Mouse (Mus musculus) forebrain, embryonic 15.5 days (tissue): Measurements from ENCODE around the gene Eno2. TPM values are rescaled to one million over a fixed set of nuclear protein-coding genes. Genes with fewer than 3 reads are reported as not detected.

Experiments used
- ATAC-seq: fragments of 200-750 bp; cut with Nextera tagmentation; replicated peaks from 2 replicates; pipeline ENCODE4 v1.8.0; 2017; ENCODE audit warnings: mild to moderate bottlenecking, moderate TSS enrichment, moderate library complexity
- H3K27ac ChIP-seq: fragments of 300-500 bp; sonication (generic); replicated peaks from 2 replicates; pipeline ENCODE4 v1.5.1; 2015; ENCODE audit warnings: mild to moderate bottlenecking, inconsistent platforms
- H3K27me3 ChIP-seq: fragments of 300-500 bp; sonication (generic); 2 replicates; pipeline ENCODE4 v1.6.1; 2015; ENCODE audit warnings: inconsistent platforms
- H3K36me3 ChIP-seq: fragments of 300-500 bp; sonication (generic); 2 replicates; pipeline ENCODE4 v1.6.1; 2015; ENCODE audit warnings: mild to moderate bottlenecking, inconsistent platforms
- H3K4me1 ChIP-seq: fragments of 300-500 bp; sonication (generic); 2 replicates; pipeline ENCODE4 v1.6.1; 2015; ENCODE audit warnings: inconsistent platforms
- H3K4me2 ChIP-seq: fragments of 300-500 bp; sonication (generic); replicated peaks from 2 replicates; pipeline ENCODE4 v1.6.1; 2015; ENCODE audit warnings: mild to moderate bottlenecking, inconsistent platforms
- H3K4me3 ChIP-seq: fragments of 300-500 bp; sonication (generic); 2 replicates; pipeline ENCODE4 v1.5.1; 2015; ENCODE audit warnings: mild to moderate bottlenecking, inconsistent platforms
- H3K9ac ChIP-seq: fragments of 300-500 bp; sonication (generic); replicated peaks from 2 replicates; pipeline ENCODE4 v1.6.1; 2015; ENCODE audit warnings: mild to moderate bottlenecking, inconsistent platforms
- H3K9me3 ChIP-seq: fragments of 300-500 bp; sonication (generic); 2 replicates; pipeline ENCODE4 v1.6.1; 2016; ENCODE audit warnings: inconsistent platforms
- WGBS: fragments of 180-500 bp; shearing (Covaris S2); methylation state at CpG from one replicate; pipeline ENCODE4 v1.1.7; 2015; ENCODE audit warnings: mixed read lengths; 5-methylcytosine and 5-hydroxymethylcytosine counted together
- polyA plus RNA-seq: library from polyadenylated mRNA; unstranded; fragments of >200 nt; fragmentation: Nextera tagmentation; extraction: Ambion mirVana; gene quantifications from 2 replicates; pipeline ENCODE4 v1.2.1, GENCODE M21; 2015

The Eno2 gene
- polyA plus RNA-seq, 1 experiment from 2014 or later = 44.2 TPM

DNA sequence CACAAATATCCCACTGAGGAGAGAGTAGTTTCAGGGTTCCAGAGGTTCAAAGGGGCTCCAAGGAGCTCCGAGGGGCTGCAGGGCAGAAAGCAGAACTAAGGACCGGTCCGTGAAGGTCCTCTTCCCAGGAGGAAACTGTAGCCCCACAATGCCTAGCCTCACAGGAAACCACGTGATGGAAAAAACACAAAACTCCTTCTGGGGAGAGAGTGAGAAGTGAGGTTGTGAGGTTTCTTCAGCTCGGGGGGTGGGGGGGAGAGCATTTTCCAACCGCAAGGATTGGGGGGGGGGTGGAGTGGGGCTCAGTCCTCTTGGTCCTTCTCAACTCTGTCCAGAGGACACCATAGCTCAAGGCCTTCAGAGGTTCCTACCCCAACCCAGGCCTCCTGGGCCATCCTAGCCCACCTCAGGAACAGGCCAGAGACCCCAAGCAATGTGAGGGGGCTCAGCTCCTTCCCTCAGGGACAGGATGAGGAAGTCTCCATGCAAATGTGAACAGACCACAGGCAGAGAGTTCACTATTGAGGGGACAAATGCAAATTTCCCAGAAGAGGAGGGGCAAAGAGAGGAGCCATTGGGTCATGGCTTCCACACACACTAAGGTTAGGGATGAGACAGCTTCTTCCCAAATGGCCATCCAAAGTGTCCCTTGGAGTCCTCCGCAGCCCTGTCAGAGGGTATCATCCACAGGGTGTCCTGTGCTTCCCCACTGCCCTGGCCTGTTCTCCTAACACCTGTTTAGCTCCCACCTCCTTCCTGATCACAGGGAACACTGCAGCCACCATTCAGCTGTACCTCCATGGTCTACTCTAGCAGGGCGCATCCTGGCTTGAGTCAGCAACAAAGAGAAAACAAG, 39.4 kb downstream of the Eno2 start:
- ATAC-seq = no peak
- no peak overlapping the region for H3K9ac ChIP-seq

DNA sequence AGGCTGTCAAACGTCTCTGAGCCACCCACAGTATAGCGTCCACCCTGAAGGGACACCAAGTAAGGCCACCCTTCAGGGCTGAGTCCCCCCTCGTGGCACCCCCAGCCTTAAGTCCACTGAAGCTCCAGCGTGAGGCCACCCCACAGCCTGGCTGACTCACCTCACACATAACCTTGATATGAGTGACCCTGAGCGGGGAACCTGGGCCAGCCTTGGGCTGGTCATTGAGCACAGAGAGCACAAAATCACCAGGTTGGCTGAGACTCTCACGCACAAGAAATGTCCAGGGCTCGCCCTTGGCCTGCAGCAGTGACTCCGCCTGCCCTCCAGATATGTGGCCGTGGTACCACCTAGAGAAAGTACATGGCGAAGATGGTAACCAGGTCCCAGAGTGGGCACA, 40.9 kb downstream of the Eno2 start:
- H3K27ac ChIP-seq = no peak overlapping the region
- no peaks in the 10 kb centered on the region for H3K27me3 ChIP-seq
- H3K36me3 ChIP-seq = no peaks in the 10 kb centered on the region
- no peaks in the 10 kb centered on the region for H3K4me1 ChIP-seq
- no peak overlapping the region for H3K9ac ChIP-seq
- H3K4me3 ChIP-seq = no peak overlapping the region
- 88% methylated on average over 10 of the region's 10 CpGs for WGBS
- no peak overlapping the region for H3K4me2 ChIP-seq
- no peaks in the 10 kb centered on the region for H3K9me3 ChIP-seq
- ATAC-seq = no peak

More for the DNA sequence above, 39.4 kb downstream of the Eno2 start:
- Histone ChIP-seq H3K27me3 (no peaks in the 10 kb centered on the region), H3K4me1 (no peaks in the 10 kb centered on the region), H3K27ac (no peak overlapping the region), H3K36me3 (no peaks in the 10 kb centered on the region), H3K4me2 (no peak overlapping the region), H3K4me3 (no peak overlapping the region), H3K9me3 (no peaks in the 10 kb centered on the region)
- WGBS = 90% methylated on average over 8 of the region's 8 CpGs

DNA sequence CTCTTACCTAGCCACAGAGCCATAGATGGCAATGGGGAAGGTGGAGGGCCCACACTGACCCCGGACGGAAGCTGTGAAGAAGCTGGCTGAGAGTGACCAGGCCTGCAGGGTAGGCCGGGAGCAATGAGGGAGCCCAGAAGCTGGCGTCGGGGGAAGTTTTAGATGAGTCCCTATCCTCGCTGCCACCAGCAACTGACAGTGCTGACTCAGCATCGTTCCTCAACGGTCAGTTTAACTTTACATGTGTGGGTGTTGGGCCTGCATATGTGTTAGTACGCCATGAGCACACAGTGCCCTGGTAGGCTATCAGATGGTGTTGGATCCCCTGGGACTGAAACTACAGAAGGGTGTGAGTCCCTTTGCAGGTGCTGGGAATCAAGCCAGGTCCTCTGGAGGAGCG, 45.0 kb downstream of the Eno2 start:
- no peak overlapping the region for H3K4me2 ChIP-seq
- no peaks in the 10 kb centered on the region for H3K36me3 ChIP-seq
- WGBS = 90% methylated on average over 10 of the region's 10 CpGs
- no peaks in the 10 kb centered on the region for H3K9me3 ChIP-seq
- no peaks in the 10 kb centered on the region for H3K4me1 ChIP-seq
- no peaks in the 10 kb centered on the region for H3K27me3 ChIP-seq
- no peak overlapping the region for H3K9ac ChIP-seq
- ATAC-seq = no peak
- H3K27ac ChIP-seq = no peak overlapping the region
- no peak overlapping the region for H3K4me3 ChIP-seq

DNA sequence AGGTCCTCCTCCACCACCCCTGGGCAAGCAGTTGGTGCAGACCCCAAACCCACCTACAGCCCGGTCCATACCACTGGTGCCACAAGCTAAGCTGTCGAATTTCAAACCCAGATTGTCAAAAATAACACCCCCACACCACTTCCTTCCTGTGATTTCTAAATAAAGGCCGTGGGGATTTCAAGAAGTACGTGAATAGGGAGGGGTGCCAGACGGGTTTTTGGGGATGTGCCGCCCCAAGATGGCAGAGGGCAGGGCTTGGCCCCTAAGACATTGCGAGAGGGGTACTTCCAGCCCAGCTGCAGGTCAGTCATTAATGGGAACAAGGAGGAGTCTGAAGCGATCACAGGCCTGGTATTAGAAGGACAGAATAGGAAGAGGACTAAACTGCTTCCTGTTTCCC, 45.9 kb downstream of the Eno2 start:
- H3K4me2 ChIP-seq = no peak overlapping the region
- no peaks in the 10 kb centered on the region for H3K4me1 ChIP-seq
- H3K9me3 ChIP-seq = no peaks in the 10 kb centered on the region
- no peak overlapping the region for H3K4me3 ChIP-seq
- H3K9ac ChIP-seq = no peak overlapping the region
- H3K27ac ChIP-seq = no peak overlapping the region
- no peak for ATAC-seq
- 85% methylated on average over 8 of the region's 8 CpGs for WGBS
- no peaks in the 10 kb centered on the region for H3K27me3 ChIP-seq
- H3K36me3 ChIP-seq = no peaks in the 10 kb centered on the region

DNA sequence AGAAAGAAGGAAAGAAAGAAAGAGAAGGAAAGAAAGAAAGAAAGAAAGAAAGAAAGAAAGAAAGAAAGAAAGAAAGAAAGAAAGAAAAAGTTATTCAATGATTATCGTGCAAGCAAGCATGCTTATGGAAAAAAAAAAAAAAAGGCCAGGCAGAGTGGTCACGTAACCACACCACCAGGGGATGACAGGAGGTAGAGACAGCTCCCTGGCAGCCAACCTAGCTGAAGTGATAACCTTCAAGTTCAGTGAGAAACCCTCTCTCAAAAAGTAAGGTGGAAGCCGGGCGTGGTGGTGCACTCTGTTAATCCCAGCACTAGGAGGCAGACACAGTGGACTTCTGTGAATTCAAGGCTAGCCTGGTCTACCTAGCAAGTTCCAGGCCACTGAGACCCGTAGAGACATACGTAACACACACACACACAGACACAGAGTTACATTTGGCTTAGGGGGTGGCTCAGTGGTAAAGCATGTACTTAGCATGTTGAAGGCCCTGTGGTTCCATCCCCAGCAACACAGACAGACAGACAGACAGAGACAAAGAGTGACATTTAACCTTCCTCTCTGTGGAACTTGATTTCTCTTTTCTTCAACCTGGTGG, 46.5 kb downstream of the Eno2 start:
- WGBS = 84% methylated on average over 6 of the region's 6 CpGs
- ATAC-seq = no peak
- Histone ChIP-seq H3K36me3 (no peaks in the 10 kb centered on the region), H3K4me2 (no peak overlapping the region), H3K4me1 (no peaks in the 10 kb centered on the region), H3K9me3 (no peaks in the 10 kb centered on the region), H3K27ac (no peak overlapping the region), H3K9ac (no peak overlapping the region), H3K27me3 (no peaks in the 10 kb centered on the region), H3K4me3 (no peak overlapping the region)

DNA sequence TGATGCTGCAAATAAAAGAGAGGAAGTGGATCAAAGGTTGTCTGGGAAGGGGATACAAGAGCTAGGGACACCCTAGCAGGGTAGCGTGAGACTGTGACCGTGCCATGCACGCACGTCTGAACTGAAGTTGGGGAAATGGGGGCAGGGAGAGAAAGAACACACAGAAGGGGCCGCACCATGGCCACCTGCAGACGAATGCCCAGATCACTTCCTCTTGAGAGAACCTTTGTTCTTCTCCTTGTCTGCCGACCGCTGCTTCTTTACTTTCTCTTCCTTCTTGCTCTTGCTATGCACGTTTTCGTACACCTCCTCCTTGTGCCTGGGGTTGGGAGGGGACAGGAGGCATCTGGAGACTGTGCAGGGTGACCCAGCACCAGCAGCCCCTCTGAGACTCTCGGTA, 48.6 kb downstream of the Eno2 start:
- H3K4me3 ChIP-seq = no peak overlapping the region
- H3K9me3 ChIP-seq = no peaks in the 10 kb centered on the region
- H3K27ac ChIP-seq = no peak overlapping the region
- H3K27me3 ChIP-seq = no peaks in the 10 kb centered on the region
- no peaks in the 10 kb centered on the region for H3K4me1 ChIP-seq
- H3K4me2 ChIP-seq = no peak overlapping the region
- H3K9ac ChIP-seq = no peak overlapping the region
- 52% methylated on average over 11 of the region's 11 CpGs for WGBS
- peaks cover 19% of the 10 kb centered on the region for H3K36me3 ChIP-seq
- no peak for ATAC-seq

DNA sequence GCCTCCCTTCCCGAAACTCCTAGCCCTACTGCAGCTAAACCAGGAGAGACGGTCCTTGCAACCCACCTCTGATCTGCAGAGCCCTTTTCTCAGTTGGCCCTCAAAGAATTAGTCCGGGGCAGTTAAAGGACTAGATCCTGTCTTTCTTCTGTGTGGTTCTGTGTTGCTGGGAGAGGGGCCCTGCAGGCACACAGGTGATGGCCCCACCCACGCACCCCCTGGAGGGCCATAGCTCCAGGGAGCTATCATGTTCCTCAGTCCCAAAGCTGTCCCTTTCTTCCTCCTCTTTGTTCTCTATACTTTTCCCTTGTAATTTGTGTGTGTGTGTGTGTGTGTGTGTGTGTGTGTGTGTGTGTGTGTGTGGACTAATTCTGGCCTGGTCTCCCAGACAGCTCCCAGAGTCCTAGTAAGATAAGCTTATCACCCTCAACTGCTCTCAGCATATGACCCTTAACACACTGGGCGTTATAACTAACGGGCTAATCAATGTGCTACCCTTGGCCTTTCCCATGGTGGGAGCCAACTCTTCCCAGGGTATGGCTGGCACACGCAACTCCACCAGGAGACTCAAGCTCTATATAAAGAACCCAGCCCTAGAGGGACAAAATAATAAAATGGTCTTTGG, 50.0 kb downstream of the Eno2 start:
- H3K9me3 ChIP-seq = no peaks in the 10 kb centered on the region
- no peak overlapping the region for H3K27ac ChIP-seq
- ATAC-seq = no peak
- WGBS = 72% methylated on average over 7 of the region's 7 CpGs
- H3K4me2 ChIP-seq = no peak overlapping the region
- H3K4me1 ChIP-seq = no peaks in the 10 kb centered on the region
- H3K36me3 ChIP-seq = peaks cover 32% of the 10 kb centered on the region
- no peaks in the 10 kb centered on the region for H3K27me3 ChIP-seq
- no peak overlapping the region for H3K9ac ChIP-seq
- no peak overlapping the region for H3K4me3 ChIP-seq

DNA sequence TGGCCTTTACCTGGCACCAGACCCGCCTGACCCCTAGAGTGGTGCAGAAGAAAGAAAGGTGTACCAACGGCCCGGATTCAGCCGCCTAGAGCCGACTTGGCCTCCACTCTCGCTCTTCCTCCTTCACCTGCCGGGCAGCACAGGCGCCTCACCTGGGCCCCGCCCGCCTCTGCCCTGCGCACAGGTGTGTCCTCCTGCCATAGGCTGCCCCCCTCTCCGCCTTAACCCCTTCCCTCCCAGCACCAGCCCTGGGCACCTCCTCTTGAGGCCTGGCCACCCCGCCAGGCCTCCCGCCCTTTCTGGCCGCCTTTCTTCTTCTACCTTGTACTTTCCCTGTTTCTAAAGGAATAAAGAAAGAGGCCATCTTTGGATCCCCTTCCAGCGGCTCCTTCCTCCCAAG, 50.8 kb downstream of the Eno2 start:
- Histone ChIP-seq H3K4me1 (peaks cover 7% of the 10 kb centered on the region), H3K27me3 (no peaks in the 10 kb centered on the region), H3K4me3 (no peak overlapping the region), H3K36me3 (peaks cover 39% of the 10 kb centered on the region), H3K9ac (no peak overlapping the region), H3K9me3 (no peaks in the 10 kb centered on the region), H3K27ac (no peak overlapping the region), H3K4me2 (no peak overlapping the region)
- no peak for ATAC-seq
- 57% methylated on average over 16 of the region's 16 CpGs for WGBS

DNA sequence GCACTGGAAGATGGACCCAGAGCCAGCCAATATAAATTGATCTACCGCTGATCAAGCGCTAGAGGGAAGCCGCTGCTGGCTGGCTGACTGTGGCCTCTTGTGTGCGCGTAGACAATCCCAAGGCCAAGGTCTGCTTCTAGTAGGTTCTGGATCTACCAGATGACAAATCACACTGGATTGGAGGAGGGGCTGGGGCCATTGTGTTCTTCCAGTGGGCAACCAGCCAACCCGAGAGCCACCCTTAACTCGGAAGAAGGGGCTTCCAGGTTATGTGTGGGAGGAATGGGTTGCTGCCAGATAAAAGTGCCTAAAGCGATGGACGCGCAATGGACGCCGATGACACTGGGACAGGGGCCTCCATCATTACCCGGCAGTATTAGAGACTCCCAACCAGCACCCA, 51.5 kb downstream of the Eno2 start:
- no peak for ATAC-seq
- Histone ChIP-seq H3K27me3 (no peaks in the 10 kb centered on the region), H3K4me3 (no peak overlapping the region), H3K27ac (no peak overlapping the region), H3K9ac (no peak overlapping the region), H3K4me2 (no peak overlapping the region), H3K36me3 (peaks cover 39% of the 10 kb centered on the region), H3K4me1 (peaks cover 14% of the 10 kb centered on the region), H3K9me3 (no peaks in the 10 kb centered on the region)
- 81% methylated on average over 13 of the region's 13 CpGs for WGBS

DNA sequence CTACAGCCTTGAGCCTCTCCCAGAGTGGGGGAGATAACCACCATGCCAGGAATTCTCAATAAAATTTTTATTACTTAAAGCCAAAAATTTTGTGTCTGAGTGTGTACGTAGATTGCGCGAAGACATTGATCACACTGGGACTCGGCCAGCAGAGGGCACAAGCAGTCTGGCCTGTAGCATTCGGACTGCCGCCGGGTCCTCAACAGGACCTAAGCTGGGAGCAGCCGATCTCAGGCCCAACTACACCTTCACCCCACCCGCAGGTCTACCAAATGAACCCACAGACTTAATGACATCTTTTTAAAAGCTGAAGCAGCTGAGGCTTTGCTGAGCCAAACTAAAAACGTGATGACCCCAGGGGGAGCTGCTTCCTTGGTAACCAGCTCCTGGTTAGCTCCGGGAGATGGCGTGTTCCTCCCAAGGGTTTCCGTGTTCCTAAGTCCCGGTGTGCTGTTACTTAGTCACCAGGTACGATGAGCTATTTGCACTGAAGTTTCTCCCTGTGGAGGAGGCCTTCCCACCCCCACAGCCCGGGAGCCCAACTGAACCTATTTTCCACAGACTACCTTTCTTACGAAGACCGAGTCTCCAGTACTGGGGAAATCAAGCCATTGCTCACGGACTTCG, 52.5 kb downstream of the Eno2 start:
- 64% methylated on average over 20 of the region's 20 CpGs for WGBS
- Histone ChIP-seq H3K36me3 (peaks cover 39% of the 10 kb centered on the region), H3K4me2 (no peak overlapping the region), H3K9me3 (no peaks in the 10 kb centered on the region), H3K4me3 (no peak overlapping the region), H3K27me3 (no peaks in the 10 kb centered on the region), H3K9ac (no peak overlapping the region), H3K4me1 (peaks cover 19% of the 10 kb centered on the region), H3K27ac (no peak overlapping the region)
- ATAC-seq = no peak

DNA sequence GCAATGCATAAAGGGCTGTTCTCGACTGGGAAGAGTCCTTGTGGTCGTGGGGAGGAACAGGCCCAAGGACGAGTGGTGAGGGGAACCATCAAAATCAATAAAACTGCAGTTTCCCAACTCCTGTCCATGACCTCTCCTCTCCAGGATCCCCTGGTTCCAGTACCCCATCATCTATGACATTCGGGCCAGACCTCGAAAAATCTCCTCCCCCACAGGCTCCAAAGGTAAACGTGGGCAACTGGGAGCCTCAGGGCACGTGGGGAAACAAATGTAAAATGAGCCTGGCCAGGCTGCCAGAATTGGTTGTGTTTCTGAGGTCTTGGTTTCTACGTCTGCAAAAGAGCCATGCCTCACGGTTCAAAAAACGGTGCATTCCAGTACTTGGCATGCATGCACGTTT, 56.6 kb downstream of the Eno2 start:
- 21% methylated on average over 11 of the region's 11 CpGs for WGBS
- Histone ChIP-seq H3K36me3 (peaks cover 39% of the 10 kb centered on the region), H3K4me1 (peaks cover 44% of the 10 kb centered on the region), H3K9me3 (no peaks in the 10 kb centered on the region), H3K4me3 (peak overlapping the region; percentile 99), H3K27me3 (no peaks in the 10 kb centered on the region), H3K27ac (no peak overlapping the region), H3K9ac (peak overlapping the region; percentile 92), H3K4me2 (peak overlapping the region; percentile 79)
- no peak for ATAC-seq
